Mouse (Mus musculus) lung, postnatal 0 days (tissue): ENCODE data around the gene Bach2.

ENCODE experiments used
- CTCF ChIP-seq: IDR thresholded peaks from 2 replicates; pipeline ENCODE4 v1.5.1; 2016; ENCODE audit warnings: antibody characterized with exemption, mild to moderate bottlenecking
- EP300 ChIP-seq: IDR thresholded peaks from 2 replicates; pipeline ENCODE4 v1.6.1; 2016; ENCODE audit warnings: antibody characterized with exemption, mild to moderate bottlenecking, control low read depth

- TF ChIP-seq CTCF, result peak; percentile 38
- peak; percentile 96 for TF ChIP-seq EP300
These were observed 146.5 kb downstream of the Bach2 start for GRCm38 (mm10) chr4:32385121-32385520.
